Mouse (Mus musculus): Measurements from ENCODE around the gene Hoxa7.

DNA sequence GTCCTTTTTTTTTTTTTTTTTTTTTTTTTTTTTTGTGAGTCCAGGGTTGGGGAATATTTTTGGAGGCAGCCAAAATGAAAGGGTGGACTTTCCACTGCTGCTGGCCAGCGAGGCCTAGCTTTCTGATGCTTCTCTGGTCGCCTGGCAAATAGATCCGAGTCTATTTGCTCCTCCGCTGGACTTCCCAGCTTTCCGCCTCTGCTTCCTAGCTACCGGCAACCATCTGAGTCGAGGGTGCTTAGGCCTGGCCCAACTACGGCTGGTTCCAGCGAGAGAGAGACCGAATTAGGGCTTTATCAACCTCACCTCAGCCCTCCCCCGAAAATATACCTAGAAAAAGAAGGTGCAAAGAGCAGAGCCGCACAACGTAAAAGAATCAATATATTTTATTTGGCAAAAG is 1.1 kb upstream of the Hoxa7 start:
- TF ChIP-seq CTCF (IDR thresholded peaks at IDR 0.05; ENCODE audit: low read depth) = no peak
- TF ChIP-seq EP300 (IDR thresholded peaks at IDR 0.05; ENCODE audit: low read depth) = no peak
